Mouse (Mus musculus): ENCODE data around the gene Mrnip. TPM values are rescaled to one million over a fixed set of nuclear protein-coding genes. Genes with fewer than 3 reads are reported as not detected.
A peak's percentile ranks its signal among the peaks of the same experiment; 100 is the strongest.

Mrnip gene
- 10 to 100 TPM; 11.1 to 14.0 (median 12.5) TPM for polyA plus RNA-seq (2017; shearing (Covaris generic))

DNA sequence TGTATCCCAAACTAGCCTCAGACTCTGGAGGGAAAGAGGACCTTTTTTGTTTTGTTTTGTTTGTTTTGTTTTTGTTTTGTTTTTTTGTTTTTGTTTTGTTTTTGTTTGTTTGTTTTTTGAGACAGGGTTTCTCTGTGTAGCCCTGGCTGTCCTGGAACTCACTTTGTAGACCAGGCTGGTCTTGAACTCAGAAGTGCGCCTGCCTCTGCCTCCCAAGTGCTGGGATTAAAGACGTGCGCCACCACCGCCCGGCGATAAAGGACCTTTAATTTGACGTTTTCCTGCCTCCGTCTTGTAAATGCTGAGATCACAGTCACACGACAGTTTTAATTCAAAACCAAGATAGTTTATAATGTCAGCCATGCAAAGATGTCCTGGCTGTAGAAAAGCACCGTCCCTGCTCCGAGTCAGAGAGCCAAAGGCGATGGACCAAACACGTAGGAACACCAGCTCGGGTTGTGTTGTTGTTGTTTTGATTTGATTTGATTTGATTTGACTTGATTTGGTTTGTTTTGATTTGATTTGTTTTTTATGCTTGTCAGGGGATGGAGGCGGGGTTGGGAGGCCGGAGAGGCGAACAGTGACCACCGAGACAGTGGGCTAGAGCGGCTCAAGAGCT, at the start of gene Mrnip:
Mrnip (plus strand) TSS at position 334 of the 619 bp plus-strand sequence.
- peak; percentile 40 for ATAC-seq

DNA sequence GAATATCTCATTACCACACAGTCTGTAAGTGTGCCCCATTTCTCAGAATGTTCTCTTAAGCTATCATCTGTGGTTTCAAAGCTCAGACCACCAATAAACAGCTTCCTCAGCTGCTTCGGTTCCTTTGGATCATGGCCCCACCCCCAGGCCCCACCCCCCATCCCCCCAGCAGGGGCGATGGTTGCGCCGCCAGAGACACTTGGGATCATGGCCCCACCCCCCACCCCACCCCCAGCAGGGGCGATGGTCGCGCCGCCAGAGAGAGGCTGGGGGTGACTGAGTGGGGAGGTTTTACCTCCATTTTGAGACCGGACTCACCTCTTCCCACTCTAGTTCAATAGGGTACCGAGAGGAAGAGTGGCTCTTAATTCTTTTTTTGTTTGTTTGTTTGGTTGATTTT, 46.5 kb upstream of the Mrnip start:
- ATAC-seq = no peak

DNA sequence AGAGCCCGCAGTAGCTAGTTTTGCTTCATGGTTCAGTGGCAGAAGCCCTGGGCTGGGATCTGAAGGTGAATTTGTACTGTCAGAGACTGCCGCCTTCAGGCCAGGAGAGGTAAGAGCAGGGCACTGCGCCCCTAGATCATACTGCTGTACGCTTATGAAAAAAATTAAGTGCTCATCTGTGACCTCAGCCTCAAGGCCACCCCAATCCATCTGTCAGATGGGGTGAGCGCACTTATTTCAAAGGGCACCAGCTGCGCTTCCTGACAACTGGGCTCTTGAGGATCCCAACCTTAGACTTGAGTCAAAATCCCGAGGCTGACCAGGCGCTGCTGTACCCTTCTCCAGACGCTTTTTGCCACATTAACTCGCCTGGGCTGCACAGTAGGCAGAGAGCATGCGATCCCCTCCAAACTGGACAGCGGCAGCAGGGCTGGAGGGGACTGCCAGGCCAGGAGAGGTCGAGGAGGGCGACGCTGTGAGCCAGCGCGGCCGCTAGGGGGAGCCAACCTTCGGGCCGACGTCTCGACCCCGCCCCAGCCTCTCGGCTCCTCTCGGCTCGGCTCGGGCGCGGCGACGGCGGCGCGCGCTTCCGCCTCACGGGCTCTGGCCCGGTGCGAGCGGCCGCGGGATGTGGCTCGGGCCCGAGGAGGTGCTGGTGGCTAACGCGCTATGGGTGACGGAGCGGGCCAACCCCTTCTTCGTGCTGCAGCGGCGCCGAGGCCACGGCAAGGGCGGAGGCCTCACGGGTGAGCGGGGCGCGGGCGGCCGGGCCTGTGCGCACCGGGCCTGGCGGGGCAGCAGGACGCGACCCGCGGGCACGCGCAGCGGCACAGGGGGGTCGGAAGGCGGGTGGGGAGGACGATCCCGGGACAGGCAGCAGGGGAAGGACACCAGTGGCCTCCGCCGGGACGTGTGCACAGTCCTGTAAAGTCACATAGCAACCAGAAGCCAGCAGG, 43.2 kb upstream of the Mrnip start, which contains the start of gene Tbc1d9b:
Tbc1d9b (plus strand) TSS at position 586 of the 956 bp plus-strand sequence.
- ATAC-seq = peak; percentile 86

DNA sequence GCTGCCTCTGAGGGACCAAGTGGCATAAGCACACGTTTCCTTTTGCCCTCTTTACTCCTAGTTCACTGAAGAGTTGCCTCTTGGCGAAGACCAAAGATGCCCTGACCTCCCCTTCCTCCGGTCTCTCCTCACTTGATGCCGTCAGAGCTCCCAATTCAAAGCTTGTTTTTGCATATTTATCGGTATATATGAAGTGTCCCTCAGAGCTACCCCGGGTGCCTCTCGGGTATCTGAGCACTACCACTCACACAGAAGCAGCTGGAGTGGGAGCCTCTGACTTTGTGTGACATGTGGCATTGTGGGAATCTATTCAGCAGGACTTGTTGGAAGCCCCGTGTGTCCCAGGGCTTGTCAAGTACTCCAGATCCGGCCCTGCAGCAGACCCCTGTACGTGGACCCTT, 42.4 kb upstream of the Mrnip start:
- no peak for ATAC-seq

DNA sequence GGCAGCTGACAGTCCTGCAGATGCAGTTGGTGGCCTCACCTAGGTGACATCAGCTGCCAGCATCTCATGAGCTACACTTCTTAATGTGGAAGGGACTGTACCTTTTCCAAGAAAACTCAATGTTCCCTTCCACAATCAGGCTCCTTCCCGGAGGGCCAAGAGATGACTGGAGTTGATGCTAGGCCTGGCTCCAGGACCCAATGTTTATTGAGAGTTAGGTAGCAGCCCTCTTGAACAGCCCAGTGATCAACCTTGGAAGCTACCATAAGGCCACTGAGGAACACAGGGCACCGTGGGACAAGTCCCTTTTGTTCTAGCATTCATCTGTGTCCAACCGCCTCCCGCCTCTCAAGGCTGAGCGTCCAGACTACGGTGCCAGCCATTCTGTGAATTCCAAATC, 42.0 kb upstream of the Mrnip start:
- ATAC-seq = no peak

DNA sequence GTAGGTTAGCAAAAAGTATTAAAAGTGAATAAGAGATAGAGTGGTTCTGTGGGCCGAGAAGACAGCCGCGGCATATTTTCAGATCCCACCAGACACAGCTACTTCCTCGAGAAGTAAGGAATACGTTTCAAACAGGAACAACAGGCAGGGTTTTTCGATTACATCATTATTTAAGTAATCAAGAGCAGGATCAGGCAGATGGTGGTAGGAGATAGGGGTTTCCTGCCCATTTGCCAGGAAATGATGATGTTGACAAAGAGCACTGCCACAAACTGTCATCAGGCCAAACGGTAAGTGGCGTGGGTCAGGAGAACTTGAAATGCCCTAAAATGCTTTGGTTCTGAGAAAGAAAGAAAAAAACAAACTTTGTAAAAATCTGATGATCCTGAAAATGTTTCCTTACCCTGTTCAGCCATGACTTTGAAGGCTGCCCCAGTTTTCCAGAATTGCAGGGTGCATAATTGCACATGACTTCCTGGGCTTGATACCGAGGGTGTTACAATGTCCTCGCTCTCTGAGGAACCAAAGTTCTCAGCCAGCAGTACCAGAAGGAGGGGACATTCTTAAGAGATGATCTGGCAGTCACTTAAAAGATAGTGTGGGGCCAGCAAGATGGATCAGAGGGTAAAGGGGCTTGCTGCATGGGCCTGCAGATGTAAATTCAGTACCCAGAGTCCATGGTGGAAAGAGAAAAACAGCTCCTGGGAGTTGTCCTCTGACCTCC, 39.9 kb upstream of the Mrnip start:
- ATAC-seq = no peak

DNA sequence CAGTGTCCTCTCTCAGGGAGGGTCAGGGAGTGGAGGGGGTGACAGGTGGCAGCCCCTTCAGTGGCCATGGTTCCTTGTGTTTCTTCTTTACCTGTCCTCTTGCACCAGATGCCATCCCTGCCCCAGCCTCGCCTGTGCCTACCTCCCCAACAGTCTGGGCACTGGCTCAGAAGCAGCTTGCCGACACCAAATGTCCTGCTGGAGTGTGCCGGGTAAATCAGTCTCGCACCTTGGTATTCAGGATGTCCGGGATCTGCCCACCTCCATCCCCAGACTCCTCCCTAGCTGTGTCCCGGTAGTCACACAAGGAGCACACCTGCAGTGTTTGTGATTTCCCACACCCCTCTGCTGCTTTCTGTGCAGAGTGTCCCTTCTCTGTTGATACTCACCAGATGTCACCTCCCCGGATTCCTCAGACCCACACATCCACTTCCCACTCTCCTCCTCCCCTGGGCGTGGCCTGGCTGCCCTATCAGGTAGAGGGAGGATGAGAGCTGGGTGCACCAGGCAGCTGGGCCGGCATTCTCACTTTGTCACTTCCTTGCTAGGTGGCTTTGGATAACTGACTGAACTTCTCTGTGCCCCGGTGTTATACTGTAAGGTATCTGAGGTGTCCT, 35.9 kb upstream of the Mrnip start:
- ATAC-seq = no peak

DNA sequence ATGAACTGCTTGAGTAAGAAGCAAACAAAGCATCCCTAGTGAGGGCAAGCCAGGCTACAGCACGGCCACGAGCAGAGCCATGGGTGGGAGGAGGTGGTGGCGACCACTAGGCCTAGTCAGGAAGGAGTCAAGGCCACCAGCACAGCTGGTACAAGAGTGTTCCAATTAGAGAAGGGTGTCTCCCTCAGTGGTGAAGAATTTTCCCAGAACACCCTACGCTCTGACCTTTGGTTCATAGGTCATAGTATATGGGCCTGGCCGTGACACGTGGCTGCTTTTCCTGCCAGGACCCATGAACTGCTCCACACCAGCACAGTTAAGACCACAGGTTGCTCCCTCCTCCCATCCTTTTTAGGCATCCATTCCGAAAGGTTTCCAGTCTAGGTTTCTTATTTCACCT, 34.7 kb upstream of the Mrnip start:
- ATAC-seq = no peak

DNA sequence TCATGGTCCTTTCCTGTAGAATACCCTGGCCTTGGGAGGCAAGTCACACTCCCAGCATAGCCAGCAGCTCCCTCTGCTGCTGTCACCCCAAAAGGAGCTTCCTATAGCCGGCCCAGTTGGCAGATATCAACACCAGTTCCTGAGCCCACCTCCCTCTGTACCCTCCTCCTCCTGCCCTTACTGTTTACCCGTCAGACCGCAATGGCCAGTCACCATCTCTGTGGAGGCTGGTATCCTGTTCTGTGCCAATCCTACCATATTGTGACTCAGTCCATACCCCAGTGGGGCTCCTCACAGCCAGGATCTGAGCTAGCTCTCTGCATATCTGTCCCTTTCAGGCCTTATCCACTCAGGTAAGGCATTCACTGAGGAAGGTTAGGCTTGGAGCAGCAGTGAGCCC, 28.7 kb upstream of the Mrnip start:
- ATAC-seq = no peak

DNA sequence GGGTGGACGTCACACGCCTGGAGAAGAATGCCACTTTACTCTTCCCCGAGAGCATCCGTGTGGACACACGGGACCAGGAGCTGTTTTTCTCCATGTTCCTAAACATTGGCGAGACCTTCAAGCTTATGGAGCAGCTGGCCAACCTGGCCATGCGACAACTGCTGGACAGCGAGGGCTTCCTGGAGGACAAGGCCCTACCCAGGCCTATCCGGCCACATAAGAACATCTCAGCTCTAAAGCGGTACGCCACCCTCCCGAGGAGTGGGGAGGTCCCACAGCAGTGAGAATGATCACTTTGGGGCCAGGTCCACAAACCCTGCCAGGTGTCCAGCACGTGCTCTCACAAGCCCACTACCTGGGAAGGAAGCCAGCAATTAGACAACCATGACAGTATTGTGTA, 28.1 kb upstream of the Mrnip start:
- ATAC-seq = no peak

DNA sequence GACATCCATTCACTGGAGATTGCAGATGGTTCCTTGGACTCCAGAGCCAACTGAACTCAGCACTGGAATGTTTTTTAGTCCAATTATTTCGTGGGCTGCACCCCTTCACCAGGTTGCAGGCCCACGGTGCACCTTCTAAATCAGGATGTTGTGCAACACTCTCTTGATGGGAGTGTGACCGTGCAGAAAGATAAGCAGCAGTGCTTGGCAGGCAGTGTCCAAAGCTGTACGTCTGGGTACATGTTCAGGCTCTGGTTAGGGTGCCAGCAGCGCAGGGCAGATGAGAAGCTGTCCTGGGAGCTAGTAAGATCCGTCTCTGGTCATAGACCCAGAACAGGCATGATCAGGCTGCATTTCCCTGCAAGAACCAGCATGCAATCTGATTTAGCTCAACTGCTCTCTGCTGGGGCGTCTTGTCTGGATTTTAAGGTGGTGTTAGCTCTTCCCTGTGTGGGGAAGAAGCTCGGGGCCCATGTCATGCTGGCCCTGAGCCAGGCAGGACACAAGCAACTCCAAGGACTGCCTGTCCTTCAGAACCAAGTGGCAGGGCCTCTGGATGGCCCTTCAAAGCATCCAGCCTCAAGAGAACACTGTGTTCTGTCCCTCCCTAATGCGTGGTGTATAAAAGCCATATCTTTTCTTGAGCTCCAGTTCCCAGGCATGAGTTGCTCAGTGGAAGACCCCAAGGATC, 26.8 kb upstream of the Mrnip start:
- ATAC-seq = no peak

DNA sequence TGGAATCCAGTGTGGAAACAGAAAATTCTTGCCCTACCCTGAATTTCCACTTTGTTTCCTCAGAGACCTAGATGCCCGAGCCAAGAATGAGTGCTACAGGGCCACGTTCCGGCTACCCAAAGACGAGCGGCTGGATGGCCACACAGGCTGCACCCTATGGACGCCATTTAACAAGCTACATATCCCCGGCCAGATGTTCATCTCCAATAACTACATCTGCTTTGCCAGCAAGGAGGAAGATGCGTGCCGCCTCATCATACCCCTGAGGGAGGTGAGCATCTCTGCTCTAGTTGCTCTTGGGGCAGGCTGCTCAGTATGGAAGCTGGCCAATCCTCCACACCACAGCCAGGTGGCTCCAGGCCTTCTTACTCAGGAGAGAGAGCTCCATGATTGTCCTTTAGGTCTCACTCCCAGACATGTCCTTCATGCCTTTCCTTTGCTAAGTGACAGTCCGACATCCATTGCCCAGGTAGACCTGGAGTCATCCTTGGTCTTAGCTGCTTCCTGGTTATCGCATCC, 26.2 kb upstream of the Mrnip start:
- ATAC-seq = no peak

DNA sequence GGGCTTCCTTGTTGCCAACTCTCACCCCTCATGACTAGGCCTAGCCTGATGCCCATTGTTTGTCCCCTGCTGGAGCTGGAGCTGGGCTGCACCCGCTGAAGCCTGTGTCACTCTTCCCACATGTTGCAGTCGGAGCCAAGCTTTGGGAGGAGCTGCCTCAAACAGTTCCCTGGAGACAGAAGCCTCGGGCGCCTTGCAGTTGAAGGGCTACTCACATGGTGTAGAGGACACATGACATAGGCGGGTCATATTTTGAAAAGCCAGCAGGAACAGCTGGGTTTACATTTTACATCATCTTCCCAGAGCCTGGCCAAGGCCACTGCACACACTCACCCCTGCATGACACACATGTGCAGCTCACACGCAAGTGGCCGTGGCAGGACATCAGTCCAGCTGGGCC, 25.0 kb upstream of the Mrnip start:
- ATAC-seq = no peak

DNA sequence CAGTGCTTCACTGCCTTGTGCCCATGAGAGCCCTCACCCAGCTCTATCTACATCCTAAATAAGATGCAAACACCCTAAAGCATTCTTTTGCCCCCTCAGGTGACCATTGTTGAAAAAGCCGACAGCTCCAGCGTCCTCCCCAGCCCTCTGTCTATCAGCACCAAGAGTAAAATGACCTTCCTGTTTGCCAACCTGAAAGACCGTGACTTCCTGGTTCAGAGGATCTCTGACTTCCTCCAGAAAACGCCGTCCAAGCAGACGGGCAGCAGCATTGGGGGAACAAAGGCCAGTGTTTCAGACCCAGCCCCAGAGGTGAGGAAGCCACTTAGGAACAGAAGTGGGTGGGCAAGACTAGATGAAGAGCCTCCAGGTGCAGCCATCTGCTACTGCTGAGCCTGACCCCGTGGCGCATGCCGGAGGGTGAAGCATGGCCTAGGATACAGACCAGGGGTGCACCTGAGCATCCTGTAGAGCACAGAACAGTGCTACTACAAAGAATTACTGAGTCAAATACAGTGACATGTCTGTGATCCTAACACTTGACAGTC, 24.6 kb upstream of the Mrnip start:
- ATAC-seq = no peak

DNA sequence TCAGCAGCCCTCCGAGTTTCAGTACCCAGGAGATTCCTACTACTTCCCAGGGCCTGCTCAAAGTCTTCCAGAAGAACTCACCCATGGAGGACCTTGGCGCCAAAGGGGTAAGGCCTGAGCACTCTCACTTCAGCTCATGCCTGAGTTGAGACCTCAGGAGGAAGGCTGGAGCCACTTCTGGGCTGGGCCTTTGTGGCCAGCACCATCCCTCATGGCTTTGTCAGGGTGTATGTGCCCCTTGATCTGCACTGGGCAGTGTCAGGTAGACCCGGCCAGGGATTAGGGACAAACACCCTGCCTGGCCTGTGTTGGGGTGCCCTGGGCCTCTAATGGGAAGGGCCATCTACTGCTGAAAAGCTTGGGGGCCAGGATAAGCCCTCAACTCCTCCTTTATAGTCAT, 22.9 kb upstream of the Mrnip start:
- ATAC-seq = no peak

DNA sequence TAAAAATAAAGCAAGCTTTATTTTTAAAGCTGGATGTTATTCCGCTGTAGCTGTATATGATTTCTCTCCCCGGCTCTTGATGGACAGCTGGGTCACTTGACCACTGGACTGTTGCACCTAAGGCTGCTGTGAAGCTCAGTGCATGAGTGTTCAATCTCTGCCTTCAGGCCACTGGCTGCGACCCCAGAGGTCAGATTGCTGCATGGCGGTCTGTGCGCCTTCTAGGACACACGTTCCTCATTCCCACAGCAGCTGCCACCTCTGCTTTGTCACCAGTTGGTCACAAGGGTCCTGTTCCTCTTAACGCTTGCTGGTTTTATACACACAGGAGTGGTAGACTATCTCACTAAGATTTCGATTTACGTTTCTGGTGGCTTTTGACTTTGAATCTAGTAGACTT, 20.1 kb upstream of the Mrnip start:
- ATAC-seq = no peak

DNA sequence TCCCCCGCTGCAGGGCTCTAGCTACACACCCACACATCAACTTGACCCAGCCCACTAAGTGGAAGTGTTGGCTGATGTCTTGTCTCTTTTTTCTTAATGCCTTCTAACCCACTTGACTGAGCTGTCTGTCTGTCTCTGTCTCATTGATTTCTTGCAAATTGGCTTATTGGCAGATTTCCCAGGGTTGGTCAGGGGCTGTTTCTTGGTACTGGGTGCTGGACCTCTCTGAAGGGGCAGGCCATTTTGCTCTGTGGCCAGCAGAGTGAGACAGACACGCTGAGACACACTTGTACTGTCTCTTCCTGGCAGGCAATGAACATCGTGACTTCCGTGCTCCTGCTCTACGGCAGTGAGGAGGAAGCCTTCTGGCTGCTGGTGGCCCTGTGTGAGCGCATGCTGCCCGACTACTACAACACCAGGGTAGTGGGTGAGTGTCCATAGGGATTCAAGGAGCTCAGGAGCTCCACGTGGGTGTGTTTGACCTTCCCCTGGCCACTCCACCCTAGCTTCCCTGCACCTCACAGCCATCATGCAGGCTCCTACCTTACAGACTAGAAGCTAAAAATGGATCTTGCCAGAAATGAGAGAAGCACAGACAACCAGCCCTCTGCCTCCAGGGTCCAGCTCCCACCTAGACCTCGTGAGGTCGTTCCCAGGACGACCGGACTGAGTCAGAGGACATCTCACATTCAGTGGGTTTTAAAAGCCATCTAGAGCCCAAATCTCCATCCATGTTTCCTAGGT, 19.3 kb upstream of the Mrnip start:
- ATAC-seq = no peak

DNA sequence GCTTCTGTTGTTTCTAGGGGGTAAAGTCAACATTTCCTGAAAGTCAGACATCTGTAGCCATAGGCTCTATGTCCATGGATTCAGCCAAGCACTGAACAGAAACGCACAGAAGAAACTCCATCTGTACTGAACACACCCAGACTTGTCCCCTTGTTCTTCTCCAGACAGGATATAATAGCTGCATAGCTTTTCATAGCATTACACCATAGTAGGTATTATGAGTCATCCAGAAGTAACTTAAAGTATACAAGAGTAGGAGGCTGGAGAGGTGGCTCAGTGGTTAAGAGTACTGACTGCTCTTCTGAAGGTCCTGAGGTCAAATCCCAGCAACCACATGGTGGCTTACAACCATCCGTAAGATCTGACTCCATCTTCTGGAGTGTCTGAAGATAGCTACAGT, 18.5 kb upstream of the Mrnip start:
- ATAC-seq = no peak

DNA sequence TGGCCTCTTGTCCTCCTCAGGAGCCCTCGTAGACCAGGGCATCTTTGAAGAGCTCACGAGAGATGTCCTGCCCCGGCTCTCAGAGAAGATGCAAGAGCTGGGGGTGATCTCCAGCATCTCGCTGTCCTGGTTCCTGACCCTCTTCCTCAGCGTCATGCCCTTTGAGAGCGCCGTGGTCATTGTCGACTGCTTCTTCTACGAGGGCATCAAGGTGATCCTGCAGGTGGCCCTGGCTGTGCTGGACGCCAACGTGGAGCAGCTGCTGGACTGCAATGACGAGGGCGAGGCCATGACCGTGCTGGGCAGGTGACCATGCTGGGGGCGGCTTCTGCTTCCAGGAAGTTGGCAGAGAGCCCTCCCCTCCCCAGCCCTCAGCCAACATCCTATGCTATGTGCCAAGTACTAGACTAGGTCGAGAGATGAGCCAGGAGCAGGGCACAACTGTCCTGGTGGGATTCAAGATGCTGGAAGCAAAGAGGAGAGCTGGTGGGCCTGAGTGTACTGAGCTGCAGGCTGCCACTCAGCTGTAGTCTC, 17.5 kb upstream of the Mrnip start:
- ATAC-seq = no peak

DNA sequence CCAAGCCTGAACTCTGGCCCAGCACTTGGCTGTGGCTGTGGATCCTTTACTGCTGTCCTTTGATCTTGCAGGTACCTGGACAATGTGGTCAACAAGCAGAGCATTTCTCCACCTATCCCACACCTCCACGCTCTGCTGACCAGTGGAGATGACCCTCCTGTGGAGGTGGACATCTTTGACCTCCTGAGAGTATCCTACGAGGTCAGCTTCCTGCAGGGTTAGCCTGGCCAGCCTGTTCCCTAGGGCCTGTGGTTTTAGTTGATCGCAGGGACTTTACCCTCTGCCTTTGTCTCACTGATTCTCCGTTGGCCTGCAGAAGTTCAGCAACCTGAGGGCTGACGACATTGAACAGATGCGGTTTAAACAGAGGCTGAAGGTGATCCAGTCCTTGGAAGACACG, 15.9 kb upstream of the Mrnip start:
- ATAC-seq = no peak

DNA sequence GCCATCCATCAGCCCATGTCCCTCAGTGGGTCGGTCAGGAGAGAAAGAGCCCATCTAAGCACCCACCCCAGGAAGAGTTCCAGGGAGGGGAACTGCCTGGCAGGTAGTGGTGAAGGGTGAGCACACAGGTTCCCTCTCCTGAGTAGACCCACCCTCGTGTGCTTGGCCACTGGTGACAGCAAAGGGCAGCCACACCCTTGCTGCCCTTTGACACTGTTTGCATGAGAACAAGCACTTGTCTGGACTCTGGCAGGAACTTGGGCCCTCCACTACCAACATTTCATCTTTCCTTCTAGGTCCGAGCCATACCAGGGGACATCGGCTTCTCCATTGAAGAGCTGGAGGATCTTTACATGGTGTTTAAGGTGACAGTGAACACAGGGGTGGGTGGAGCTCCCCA, 14.9 kb upstream of the Mrnip start:
- ATAC-seq = no peak
